Mouse (Mus musculus) c-Kit-positive CD71-positive TER-119-positive erythroid progenitor cells, embryonic 14.5 days (primary cell): ENCODE results near the gene Tdrd12.
"Not testable (repeated sequence)": the region's sequence is repeated elsewhere in the genome, so short reads cannot be mapped to it uniquely, and the experiment has no call there.

Experiments
- DNase-seq: peaks from one replicate; pipeline ENCODE4 v3.0.0-alpha.2; 2013; ENCODE audit warnings: low spot score

Tdrd12 gene

DNA sequence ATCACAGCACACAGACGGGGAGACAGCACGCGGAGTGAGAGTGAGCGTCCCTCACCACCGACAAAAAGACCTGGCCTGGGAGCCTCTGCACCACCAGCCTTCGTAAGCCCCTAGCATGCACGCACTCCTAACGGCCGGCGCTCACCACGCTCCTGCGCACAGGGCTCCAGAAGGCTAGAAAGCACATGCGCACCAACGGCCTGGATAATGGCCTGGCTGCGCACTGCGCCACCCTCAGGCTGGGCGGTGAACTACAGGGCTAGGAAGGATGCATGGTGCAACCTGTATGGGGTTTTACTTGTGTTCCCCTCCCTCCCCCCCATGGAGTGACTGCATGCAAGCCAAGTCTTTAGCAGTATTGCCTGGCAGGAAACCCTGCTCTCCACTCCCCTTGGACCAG, at the start of gene Tdrd12:
Gene Tdrd12 (minus strand): TSS at position 184 of the 400 bp plus-strand sequence.
- no peak for DNase-seq

DNA sequence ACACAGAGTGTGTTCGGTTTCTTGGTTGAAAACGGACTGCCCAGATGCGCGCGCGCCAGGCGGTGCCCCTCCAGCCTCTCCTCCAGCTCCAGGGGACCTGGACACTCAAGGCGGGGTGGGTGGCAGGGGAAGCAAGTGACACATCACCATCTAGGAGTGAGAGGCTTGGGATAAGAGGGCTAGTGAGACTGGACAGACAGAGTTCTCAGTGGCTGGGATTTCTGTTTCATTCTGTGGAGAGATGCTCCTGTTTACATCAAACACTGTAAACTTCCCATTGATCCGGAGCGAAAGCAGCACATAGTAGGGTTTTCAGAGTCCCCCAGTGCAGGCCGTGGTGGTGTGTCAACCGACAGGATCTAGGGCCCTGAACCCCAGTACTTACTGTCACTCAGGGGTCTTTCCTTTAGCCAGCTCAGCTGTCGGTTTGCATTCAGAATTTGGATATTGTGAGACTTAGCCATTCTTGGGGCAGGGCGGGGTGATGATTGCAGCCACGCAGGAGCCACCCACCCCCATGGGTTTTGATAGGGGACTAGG, 49.4 kb upstream of the Tdrd12 start:
- no peak for DNase-seq

DNA sequence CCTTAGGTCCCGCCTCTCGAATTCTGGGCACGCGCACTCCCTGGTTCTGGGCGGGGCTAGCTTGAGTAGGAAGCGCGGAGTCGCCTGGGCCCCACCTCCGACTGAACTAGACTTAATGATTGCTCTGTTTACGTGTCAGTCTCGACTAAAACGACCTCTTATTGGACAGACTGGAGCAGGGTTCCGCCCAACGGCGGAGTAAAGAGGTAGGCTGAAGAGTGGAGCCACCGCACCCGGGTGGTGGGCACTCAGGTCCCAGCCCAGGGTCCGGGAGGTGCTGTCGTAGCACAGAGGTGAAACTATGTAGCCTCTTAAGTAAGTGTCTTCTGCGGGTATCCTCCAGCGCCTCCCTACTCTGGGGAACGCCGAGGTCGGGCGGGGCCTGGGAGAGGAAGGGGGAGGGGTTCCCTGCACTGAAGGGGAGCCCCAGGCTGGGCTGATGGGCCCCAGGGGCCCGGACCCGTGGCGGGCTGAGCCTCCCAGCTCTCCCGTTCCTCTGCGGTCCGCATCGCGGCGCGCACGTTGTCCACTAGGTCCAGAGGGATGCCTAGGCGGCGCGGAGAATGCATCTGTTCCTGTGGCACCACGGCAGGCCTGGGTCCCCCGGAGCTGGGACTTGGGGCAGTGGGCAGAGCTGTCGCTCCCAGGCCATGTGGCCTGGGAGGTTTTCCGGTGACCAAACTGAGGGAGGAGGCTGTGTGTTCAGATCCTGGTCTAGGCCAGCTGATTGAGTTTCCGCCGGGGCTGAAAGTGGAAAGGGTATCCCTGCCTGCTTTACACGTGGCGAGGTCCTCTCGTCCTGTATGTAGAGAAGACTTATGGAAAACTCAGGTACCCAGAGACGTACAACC, 48.7 kb upstream of the Tdrd12 start, which contains the start of gene Ankrd27:
Gene Ankrd27 (plus strand): TSS at position 190 of the 851 bp plus-strand sequence.
- DNase-seq: peak; percentile 96

DNA sequence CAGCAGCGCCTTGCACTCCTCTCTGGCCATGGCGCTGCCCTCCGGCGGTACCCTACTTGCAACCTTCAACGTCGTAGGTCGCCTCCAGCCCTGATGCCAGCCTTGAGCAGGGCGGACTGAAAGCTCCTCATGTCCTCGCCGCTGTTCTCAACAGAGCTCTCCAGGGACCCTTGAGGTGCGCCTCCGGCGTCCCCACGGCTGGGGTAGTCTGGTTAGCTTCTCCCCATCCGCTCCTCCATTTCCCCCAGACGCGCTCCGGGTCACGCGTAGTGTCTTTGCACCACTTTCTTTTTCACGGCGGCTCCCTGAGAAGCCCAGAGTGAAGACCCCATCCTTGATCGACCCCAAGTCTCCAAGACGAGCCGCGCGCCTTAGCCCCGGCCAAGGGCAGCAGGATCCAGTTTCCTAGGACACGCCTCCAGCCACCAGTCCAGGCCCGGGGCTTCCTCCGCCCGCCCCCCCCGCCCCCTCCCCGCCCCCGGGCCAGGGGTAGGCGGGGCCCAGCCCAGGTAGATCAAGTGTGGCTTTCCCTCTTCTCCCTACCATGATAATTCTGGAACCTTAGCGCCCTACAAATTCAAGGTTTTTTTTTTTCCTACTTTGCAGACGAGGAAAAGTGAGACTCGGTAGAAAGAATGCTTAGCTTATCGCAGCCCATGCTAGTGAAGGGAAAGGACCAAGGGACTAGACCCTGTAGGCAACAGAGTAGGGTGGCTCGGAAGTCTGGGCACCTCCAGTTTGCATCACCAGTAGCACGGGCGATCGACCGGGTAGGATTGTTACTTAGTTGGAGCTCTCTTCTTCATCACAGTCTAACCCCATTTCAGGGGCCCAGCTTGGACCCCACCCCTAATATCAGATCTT, 47.9 kb upstream of the Tdrd12 start, which contains the start of gene Rgs9bp:
Gene Rgs9bp (minus strand): TSS at position 392 of the 864 bp plus-strand sequence.
- no peak for DNase-seq

DNA sequence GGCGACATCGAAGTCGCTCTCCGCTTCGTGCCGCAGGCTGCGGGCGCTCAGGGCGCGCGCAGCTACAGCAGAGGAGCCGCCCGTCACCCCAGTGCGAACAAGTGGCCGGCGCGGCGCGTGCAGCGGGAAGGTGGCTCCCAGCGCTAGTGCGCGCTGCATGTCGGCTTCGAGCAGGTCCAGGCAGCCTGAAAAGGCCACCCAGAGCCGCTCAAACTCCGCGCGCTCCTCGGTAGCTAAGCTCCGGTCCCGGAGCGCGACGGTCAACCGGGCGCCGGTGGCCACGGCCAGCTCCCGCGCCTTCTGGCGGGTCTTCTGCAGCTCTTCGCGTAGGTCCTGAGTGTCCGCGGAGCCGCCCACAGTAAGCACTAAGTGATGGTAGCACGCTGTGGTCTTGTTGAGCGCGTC, 47.2 kb upstream of the Tdrd12 start:
- no peak for DNase-seq

DNA sequence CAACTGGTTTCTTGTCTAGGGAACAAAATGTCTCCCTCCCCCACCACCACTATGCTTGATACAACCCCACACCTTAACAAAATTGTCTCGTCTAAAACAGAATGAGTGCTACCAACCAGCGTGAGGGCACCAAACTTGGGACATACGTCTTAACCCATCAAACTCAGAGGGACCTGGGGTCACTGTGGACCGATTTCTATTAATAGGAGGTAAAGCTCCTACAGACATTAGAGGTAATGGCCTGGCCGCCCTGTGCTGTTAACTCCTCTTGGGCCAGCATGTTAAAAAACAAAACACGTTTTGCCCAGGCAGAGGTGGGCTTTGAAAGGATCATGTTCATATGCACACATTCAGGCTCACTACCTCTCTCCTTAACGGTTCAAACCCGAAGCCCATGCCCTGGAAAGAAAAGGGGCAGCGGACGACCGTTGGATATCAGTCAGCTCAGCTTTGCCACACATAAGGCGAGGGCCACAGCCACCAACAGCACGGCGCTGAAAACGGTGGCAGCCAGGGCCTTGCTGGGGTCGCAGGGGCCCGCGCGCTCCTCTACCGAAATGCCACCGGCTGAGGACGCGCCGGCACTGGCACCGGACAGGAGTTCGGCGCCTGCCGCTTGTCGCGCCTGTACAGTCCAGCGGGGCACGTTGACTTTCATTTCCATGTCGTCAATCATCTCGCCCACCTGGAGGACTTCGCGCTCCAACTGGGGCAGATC, 46.7 kb upstream of the Tdrd12 start:
- DNase-seq: no peak

DNA sequence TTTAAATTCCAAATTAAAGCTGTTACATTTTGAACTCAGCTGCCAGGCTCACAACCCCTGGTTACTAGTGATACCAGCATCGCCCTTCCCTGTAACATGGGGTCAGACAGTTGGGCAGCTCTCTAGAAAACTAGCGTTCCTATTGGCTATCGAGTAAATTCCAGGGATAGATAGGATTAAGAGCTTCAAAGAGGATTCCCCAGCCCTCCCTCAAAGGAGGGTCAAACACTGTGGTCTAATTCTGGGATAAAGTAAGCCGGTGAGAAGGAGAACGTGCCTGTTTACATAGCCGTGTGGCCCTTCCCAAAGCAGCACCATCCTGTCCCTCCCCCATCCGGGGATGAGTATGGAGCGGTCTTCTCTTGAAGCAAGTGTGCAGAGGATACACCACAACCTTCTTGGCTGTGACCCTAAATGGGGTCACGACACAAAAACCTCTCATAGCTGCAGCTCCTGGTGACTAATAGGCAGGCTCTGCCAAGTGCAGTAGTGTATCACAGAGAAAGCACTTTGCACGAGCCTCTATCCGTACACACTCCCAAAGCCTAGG, 46.0 kb upstream of the Tdrd12 start:
- no peak for DNase-seq

DNA sequence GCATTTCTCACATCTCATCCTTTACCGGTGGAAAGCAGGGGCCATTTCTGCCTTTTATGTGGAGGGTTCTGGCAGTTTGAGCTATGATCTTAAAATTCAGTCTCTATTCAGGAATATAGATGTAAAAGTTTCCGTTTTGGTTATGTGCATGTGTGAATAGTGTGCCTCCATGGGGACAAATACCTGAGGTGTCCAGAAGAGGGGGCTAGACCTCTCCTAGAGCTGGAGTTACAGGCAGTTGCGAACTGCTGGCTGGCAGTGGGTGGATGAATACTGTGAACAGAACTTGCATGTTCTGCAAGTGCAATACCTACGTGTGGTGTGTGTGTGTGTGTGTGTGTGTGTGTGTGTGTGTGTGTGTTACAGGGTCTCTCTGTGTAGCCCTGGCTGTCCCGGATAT, 45.2 kb upstream of the Tdrd12 start:
- peak; percentile 49 for DNase-seq

DNA sequence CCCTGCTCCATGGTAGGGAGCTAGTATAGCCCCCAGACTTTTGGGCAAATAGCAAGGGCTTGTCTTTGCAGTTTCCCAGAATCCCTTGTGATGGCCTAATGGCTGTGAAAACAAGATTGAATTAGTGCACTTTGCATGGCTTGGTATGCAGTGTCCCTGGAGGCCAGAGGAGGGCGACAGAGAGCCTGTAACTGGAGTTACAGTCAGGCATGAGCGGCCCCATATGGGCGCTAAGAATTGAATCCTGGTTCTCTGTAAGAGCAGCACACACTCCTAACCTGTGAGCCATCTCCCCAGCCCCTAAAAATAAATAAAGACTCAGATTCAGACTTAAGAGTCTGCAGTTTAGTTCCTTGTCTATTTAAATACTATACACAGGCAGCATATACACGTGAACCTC, 42.3 kb upstream of the Tdrd12 start:
- peak; percentile 54 for DNase-seq

DNA sequence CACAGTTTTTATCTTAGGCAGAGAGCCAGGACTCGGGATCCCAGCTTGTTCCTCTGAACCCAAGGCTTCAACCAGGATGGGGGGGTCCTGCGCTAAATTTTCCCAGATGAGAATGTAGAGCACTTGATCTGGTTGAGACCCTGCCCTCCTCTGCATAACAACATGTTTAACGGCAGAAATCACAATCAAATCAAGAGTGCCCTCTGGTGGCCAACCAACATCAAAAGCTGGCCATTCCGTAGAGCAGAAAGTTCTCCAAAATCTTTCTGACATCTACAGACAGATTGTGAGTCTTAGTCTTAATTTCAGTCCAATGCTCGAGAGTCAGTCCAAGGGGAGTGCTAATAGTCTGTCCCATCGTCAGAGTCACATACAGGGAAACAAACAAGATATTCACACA, 33.3 kb upstream of the Tdrd12 start:
- not testable (repeated sequence) for DNase-seq

DNA sequence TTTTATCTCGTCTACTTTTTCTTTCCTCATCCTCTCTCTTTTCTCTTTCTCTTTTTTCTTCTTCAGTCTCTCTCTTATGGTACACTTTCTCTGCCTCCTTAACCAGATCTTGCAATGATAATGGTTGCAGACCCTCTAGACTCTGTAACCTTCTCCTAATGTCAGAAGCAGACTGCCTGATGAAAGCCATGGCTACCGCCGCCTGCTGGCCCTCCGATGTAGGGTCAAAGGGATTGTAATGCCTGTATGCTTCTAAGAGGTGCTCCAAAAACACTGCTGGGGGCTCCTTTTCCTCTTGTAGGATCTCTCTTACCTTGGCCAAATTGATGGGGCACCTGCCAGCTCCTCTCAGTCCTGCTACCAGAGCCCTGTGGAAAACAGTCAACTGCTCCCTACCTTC, 32.2 kb upstream of the Tdrd12 start:
- not testable (repeated sequence) for DNase-seq

DNA sequence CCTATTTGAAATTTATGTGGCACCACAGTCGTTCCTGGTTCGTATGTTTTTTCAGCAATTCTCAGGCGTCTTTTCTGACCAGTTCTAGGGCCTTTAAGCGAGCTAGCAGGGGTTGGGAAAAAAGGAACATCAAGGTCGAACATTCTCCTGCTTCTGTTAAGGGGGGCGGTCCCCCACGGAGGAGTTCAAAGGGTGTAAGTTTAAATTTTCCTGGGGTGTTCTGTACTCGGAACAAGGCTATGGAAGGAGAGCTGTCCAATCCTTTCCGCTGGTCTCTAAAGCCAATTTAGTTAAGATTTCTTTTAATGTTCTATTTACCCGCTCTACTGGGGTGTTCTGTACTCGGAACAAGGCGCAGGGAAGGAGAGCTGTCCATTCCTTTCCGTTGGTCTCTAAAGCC, 28.4 kb upstream of the Tdrd12 start:
- DNase-seq: not testable (repeated sequence)

DNA sequence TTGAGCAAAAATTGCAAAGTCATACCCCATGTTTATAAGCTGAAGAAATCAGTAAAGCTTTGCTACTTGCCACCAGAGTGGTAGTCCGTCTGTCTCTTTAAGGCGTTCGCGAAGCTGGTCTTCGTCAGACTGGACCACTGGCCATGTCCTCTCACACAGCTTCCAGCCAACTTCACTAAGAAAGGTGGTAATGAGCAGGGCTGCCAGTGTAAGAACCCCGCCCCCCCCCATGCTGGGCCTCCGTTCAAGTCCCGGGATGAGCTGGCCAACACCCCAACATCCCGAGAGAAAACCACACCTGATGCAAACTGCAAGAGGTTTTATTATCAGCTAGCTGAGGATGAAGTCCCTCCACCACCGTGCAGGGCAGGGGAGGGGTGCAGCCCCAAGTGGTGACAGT, 27.3 kb upstream of the Tdrd12 start:
- not testable (repeated sequence) for DNase-seq

DNA sequence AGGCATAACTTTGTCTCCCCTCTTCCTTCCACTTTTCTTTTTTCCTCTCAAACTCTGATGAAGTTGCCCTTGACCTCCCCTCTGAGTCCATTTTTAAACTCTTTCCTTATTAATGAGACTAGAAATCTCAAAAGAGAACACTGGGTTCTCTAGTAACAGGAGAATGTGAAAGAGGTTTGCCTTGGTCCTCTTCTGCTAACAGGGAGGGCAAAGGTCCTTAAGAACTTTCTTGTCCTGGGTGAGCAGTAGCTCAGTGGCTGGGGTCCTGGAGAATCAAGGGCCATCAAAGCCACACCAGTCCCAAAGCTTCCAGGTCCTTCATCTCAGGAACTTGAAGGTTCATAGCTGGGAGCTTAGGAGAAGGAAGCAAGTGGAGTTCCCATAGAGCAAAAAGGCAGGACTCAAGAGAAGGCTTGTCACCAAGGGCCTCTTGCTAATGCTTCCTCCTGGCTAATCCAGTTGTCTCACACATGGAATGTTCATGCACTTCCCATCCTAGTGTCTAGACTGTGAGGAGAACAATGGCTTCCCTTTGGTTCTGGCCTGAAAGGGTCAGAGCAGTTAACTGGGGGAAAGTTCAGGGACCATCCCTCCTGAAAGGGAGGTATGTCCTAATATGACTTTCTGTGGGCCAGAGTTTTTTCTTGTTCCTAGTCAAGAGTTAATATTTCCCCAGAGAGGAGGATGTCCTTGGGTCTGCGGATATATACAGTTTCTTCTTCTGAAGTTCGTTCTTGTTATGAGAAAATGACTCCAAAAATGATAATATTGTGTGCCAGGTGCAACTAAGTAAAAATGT, 26.7 kb upstream of the Tdrd12 start:
- DNase-seq: no peak

DNA sequence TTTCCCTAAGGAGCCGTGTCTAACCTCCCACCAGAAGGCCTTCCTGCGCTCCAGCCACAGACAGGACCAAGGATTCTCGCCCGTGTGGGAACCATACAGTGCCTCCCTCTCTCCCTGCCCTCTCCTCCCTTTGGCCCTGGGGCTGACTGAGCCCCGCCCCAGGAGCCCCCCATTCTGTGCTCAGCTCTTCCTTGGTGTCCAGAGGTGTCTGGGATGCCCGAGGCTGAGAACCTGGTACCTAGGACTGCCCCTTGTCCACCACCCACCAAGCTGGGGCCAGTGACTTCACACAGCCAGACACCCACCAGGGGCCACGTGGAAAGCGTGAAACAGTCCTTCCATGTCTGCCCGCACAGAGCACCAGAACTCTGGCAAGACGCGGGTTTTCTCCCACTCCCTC, 25.5 kb upstream of the Tdrd12 start:
- DNase-seq: no peak

DNA sequence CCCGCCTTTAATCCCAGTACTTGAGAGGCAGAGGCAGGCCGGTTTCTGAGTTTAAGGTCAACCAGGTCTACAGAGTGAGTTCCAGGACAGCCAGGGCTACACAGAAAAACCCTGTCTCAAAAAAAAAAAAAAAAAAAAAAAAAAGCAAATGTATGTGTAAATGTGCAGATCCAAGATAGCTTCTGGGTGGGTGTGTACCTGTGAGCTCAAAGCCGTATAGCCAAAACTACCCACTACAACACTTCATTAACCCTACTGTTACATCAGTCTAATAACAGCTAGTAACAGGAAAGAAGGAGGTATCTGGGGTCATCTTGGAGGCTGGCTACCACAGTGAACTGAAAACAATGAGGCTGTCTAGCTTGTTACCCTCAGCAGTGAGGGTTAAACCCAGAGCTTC, 22.3 kb upstream of the Tdrd12 start:
- DNase-seq: peak; percentile 75

DNA sequence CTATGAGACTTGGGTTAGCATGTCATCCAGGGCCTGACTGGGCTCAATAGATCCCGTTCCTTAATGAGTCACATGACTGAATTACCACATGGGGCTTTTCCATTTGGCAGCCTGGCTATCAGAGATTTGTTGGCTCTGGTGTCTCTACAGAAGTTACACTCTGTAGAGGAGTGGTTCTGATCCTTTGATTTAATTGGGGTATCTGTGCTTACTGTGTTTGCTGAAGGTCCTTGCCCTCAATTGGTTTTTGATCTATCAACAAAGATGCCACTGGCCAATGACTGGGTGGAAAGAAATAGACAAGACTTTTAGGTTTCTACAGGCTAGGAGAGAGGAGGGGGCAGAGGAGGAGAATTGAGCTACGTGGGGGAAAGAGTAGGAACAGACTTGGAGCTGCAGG, 21.1 kb upstream of the Tdrd12 start:
- no peak for DNase-seq

DNA sequence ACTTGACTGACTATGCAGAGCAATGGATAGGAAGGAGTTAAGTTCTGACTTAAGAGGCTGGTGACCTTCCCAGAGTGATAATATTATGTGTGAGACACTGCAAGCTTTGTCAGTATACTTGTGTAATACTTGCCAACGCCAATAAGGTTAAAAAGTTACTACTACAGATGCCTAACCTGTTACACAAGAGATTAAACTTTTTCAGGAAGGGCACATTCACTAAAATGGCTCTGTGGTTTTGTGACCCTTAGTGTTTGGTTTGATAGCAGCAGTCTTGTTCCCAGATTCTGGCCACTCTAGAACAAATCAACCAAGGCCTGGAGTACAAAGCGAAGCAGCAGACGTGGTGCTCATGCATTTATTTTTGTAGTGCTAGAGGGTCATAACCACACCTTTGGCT, 20.0 kb upstream of the Tdrd12 start:
- peak; percentile 55 for DNase-seq

DNA sequence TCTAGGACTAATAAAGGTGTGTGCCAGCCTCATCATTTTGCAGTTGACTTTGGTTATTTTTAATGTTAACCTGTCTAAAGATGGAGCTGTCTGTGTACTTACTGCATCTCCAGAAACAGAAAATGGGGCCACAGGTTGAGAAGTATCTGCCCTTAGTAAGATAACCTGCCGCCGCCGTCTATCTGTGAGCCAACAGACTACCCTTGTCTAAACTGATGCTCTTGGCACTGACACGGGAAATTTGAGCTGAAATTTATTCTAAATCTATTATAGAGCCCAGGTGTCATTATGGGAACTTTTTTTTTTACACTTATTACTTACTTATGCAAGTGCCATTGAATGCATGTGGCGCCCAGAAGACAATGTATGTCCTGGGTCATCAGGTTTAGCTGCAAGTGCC, 19.4 kb upstream of the Tdrd12 start:
- peak; percentile 84 for DNase-seq

DNA sequence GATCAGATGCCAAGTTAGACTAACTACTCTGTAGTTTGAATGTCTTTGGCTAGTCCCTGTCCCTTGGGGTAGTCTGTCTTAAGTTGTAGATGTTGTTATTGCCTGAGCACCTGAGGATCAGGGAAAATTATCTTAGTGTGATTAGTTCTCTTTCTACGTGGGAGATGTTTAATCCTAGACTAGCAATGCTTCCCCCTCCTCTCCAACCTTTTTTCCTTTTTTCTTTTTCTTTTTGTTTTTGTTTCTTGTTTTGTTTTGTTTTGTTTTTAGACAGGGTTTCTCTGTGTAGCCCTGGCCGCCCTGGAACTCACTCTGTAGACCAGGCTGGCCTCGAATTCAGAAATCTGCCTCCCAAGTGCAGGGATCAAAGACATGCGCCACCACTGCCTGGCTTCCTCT, 18.7 kb upstream of the Tdrd12 start, which contains the start of gene Nudt19:
Gene Nudt19 (minus strand): TSS at position 100 of the 399 bp plus-strand sequence.
- no peak for DNase-seq
